Mouse (Mus musculus): ENCODE data around the gene Hfm1.
A peak's percentile ranks its signal among the peaks of the same experiment; 100 is the strongest.

The Hfm1 gene

GRCm38 (mm10) chr5:106925488-106926368 lies at the start of gene Hfm1:
Gene Hfm1 (minus strand): TSS chr5:106926321.
- DNase-seq: peak; percentile 72 to 81

DNA sequence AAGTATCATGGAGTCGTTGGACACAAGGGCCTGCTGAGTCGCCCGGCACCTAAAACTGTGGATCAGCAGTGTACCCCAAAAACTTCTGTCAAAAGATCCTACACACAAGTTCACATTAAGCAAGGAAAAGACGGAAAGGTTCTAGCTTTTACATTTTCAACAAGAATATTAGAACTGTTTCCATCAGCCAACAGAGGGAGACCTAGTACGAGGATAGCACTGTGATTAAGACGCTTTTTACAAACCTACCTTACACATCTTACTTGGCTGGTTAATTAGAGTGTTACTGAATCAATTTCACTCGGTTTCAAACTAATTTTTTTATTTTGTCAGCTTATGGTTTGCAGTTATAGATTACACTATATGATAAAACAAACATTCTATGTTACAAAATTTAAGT lies 47.8 kb upstream of the Hfm1 start:
- no peak for DNase-seq

DNA sequence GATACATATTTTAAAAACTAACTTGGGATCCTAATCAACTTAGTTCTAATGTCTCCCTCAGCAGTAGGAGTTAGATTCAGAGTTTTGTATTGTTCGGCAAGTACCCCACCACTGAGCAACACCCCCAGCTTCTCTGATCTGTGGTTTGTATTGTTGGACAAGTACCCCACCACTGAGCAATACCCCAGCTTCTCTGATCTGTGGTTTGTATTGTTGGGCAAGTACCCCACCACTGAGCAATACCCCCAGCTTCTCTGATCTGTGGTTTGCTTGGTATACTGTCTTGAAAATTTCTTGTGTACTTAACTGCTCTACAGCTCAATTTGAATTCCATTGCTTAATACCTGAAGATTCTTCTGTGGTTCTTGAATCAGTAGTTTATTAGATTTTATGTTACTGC lies 41.5 kb upstream of the Hfm1 start:
- no peak for DNase-seq

- DNase-seq: no peak
These were observed 40.3 kb upstream of the Hfm1 start for GRCm38 (mm10) chr5:106966443-106966842.

DNA sequence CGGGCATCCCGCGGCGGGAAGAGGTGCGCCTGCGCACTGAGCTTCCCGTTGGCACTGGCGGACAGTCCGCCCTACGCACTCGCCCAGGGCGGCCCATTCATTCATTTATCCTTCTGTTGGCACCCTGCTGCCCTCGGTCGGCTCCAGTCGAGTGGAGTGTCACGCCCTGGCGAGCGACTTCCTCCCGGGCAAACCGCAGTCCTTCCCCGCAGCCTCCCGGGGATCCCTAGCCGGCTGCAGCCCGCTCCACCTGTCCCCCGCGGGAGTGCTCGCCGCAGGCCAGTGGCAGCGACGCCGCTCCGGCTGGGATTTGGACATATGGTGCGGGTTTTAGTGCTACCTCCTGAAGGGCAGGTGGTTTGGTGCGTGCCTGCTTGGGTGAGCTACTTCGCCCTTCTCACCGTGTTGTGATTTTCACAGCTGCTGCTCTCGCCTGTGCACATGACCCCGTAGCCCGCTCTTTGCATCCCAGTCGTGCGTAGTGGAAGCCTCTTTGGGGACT lies 38.4 kb upstream of the Hfm1 start:
- DNase-seq: no peak

- DNase-seq: peak; percentile 92 to 96
These were observed 37.7 kb upstream of the Hfm1 start, which contains the start of gene Cdc7 for GRCm38 (mm10) chr5:106963584-106964512. Gene Cdc7 (plus strand): TSS chr5:106964322.

GRCm38 (mm10) chr5:106960451-106960850 lies 34.3 kb upstream of the Hfm1 start:
- no peak for DNase-seq

- DNase-seq: no peak
These were observed 32.9 kb upstream of the Hfm1 start for GRCm38 (mm10) chr5:106959031-106959430.

- DNase-seq: no peak
These were observed 30.3 kb upstream of the Hfm1 start for GRCm38 (mm10) chr5:106956467-106956866.

DNA sequence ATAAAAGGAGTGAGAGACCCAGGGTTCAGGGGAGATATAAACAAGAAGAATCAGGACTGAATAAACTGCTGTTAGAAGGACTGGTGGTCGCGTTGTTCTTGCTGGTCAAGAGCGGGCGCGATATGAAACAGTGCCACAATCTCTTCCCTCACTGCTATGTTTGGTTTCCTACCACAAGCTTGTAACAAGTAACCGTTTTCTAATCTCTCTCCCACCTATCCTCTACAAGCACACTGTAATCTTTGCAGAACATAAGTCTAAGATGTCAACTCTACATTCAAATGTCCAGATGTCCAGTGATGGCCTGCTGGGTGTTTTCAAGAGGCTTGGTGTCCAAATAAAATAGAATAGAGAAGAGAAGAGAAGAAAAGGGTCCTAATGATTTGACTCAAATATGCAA lies 22.6 kb upstream of the Hfm1 start:
- DNase-seq: no peak

DNA sequence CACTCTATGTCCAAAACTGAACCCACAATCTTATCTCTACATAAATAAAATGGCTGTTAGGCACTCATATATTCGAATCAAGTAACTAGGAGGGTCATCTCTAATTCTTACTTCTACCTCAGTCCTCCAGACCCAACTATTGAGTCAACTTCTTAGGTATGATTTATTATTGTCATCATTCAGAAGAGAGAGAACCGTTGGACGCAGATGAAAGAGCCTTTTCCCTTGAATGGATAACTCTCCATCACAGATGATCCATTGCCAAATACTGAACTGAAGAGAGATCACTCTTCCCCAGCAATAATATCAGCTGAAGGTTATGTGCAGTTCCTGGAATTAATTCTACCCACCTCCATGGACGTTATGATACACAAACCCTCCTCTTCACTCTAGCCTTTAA lies 20.2 kb upstream of the Hfm1 start:
- DNase-seq: no peak

DNA sequence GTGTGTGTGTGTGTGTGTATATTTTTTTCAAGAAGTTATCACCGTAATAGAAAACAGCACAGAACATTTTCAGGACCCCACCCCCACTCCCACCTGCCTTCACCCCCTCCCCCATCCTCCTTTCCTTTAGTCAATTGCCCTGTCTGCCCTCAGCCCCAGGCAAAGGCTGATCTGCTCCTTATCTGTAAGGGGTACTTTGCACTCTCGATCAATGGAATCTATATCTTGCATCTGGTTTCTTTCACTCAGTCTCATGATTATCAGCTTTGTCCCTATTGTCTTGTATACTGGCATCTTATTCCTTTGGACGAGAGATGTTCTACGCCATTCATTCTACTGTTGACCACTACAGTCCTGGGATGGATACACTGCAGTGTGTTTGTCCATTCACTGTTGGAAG lies 1.9 kb upstream of the Hfm1 start:
- no peak for DNase-seq

- no peak for DNase-seq
These were observed 207 bp upstream of the Hfm1 start for GRCm38 (mm10) chr5:106926369-106926686.

GRCm38 (mm10) chr5:106919315-106919714 lies 6.8 kb downstream of the Hfm1 start:
- DNase-seq: no peak

GRCm38 (mm10) chr5:106896879-106897278 lies 29.2 kb downstream of the Hfm1 start:
- DNase-seq: no peak

GRCm38 (mm10) chr5:106891773-106892172 lies 34.3 kb downstream of the Hfm1 start:
- peak; percentile 80 to 84 for DNase-seq

- DNase-seq: no peak
These were observed 38.6 kb downstream of the Hfm1 start for GRCm38 (mm10) chr5:106887303-106888071.

- DNase-seq: no peak
These were observed 40.6 kb downstream of the Hfm1 start for GRCm38 (mm10) chr5:106885517-106885916.

- no peak for DNase-seq
These were observed 49.7 kb downstream of the Hfm1 start for GRCm38 (mm10) chr5:106876438-106876837.

- DNase-seq: peak; percentile 58 to 72
These were observed 65.7 kb downstream of the Hfm1 start for GRCm38 (mm10) chr5:106860415-106860814.

GRCm38 (mm10) chr5:106853284-106853683 lies 72.8 kb downstream of the Hfm1 start:
- DNase-seq: no peak

- DNase-seq: no peak
These were observed 79.1 kb downstream of the Hfm1 start for GRCm38 (mm10) chr5:106847045-106847444.

GRCm38 (mm10) chr5:106843906-106844305 lies 82.2 kb downstream of the Hfm1 start:
- DNase-seq: peak in 1 of 2 experiments; percentile 12
